Mouse (Mus musculus) gastrocnemius, postnatal 25 days (tissue): ENCODE data around the gene Krt81. TPM values are rescaled to one million over a fixed set of nuclear protein-coding genes. Genes with fewer than 3 reads are reported as not detected.

Experiments
- DNase-seq: peaks from one replicate; pipeline ENCODE4 v3.0.0; 2022
- total RNA-seq, 2 experiments: library from RNA; stranded (reverse); gene quantifications; 1 replicate in 1 of 2; 2 replicates in 1 of 2; pipeline ENCODE4 v1.2.3; 2021

The Krt81 gene
- total RNA-seq, 2 experiments from 2014 or later = not detected

DNA sequence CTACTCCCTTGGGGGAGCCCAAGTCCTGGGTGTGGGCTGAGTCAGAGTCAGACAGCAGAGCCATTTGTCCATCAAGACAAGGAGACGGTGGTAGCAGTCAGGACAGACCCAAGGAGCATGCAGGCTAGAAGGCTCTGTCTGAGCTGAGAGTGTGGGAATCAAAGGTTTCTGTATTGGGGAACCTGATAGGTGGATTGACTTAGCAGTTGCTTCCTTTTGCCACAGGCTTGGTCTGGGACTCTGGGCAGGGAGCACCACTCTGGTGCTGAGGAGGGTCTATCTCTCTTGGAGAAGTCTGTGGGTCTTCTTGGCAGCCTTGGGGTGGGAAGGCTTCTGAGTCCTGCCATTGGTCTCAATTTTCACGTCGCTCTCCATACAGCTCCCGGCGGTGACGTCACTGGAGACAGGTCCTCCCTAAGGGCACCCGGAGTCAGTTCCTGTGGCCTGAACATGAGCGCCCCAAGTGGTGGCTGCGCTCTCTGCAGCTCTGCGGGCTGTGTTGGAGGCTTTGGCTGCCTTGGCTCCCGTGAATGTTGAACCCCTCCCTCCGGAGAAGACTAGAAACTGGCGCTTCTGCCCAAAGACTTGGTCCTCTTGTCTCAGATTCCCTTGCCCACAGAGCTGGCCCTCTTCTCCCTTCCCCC, 10.3 kb downstream of the Krt81 start:
- peak; percentile 60 for DNase-seq

GRCm38 (mm10) chr15:101447444-101447843, 16.1 kb downstream of the Krt81 start, which contains the start of gene Krt88:
Gene Krt88, plus strand, starts transcription at chr15:101447744.
- no peak for DNase-seq

- DNase-seq = no peak
These were observed 17.0 kb downstream of the Krt81 start for GRCm38 (mm10) chr15:101446572-101446971.

GRCm38 (mm10) chr15:101440837-101441236, 22.7 kb downstream of the Krt81 start:
- DNase-seq = no peak

DNA sequence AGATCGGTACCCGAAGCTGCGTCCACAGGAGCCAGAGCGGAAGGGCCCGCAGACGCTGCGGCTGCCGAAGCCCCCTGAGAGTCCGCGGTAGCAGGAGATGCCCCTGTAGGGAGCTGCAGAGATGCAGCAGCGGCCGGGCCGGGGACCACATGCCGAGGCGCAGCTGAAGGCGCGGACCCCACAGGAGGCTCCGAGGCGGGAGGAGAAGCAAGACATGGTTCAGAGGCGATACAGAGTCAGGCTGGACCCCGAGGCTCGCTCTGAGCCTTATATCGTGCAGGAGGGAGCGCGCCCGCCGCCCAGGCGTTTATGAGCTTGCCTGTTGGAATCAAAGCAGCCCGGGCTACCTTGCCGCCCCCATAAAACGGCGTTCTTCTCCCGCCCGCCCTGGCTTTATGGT, 25.0 kb downstream of the Krt81 start, which contains the start of gene Krt87:
TSS of gene Krt87 (minus strand) at position 250 of the 400 bp plus-strand sequence.
- no peak for DNase-seq

- DNase-seq = no peak
These were observed 26.9 kb downstream of the Krt81 start for GRCm38 (mm10) chr15:101436611-101437010.

DNA sequence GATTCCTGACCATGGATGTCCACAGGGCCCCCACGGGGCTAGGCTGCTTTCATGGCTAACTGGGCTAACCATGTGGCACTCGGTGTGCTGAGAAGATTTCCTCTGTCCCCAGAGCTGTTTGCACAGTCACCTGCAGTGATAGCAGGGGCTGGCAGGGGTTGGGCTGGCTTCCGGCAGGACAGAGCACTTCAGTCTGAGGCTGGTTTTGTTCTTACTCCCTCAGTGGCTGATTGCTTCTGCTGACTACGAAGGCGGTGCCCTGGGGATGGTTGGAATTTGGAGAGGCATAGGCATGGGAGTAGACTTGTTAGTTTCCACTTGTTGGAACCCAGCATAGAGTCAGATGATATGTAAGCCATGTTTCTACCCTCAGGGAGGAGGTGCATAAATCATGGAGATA, 38.6 kb downstream of the Krt81 start:
- no peak for DNase-seq

DNA sequence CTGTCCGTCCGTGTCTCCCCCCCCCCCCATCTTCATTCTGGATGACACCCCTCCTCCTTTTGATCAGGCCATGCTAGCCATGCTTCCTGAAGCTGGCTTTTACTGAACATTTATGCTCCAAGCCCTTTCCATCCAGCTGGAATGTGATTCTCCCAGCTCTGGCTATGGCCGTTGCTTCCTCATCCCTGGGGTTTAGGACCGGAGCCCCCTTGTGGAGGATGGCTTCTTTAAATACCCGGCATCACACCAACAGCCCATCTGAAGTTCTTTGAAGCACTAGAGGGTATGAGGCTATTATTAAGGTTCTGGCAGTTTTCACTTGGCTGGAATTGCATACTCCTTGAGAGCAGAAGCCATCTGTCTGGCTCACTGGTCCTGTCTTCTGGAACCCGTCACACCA, 42.6 kb downstream of the Krt81 start:
- DNase-seq = no peak

GRCm38 (mm10) chr15:101418950-101419349, 44.6 kb downstream of the Krt81 start:
- DNase-seq = no peak

- no peak for DNase-seq
These were observed 48.6 kb downstream of the Krt81 start for GRCm38 (mm10) chr15:101414807-101415565.

- peak; percentile 51 for DNase-seq
These were observed 49.5 kb downstream of the Krt81 start for GRCm38 (mm10) chr15:101413916-101414635.

DNA sequence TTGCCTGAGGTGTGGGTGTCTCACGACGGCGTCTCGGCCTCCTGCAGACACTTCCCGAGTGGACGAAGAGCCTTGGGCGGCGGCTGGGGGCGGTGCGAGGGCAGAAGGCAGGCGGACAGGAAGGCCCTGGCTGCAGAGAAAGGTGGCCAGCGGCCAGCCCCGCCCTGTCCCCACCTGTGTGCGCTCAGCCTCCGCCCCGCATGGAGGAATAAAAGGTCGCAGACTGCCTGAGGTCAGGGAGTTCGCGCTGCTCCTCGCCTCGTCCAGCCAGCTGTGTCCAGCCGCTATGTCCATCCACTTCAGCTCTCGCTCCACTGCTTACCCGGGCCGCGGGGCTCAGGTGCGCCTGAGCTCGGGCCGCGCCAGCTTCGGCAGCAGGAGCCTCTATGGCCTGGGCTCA, 51.4 kb downstream of the Krt81 start:
- no peak for DNase-seq

DNA sequence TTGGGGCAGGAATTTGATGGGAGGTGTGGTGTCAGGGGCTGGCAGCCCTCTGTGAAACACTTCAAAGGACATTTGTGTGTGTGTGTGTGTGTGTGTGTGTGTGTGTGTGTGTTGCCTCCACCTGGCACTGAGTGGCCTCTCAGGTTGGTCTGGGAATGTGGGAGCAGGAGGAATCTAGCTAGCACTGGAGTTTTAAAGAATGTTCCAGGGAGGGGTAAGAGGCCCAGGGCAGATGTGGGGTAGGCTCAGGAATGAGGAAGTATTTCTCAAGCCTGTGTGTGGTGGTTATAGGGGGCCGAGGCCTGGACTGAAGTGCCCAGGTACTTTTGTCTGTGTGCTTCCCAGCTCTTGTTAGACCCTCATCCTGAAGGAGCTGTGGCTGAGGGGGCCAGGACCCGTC, 52.8 kb downstream of the Krt81 start, which contains the start of gene Krt7:
TSS of gene Krt7 (plus strand) at position 269 of the 400 bp plus-strand sequence.
- no peak for DNase-seq

Other genes with a start within 250 kb of the Krt81 start
- 1 to 10 TPM; 4.3 to 5.7 TPM for gene Grasp, start 239.6 kb downstream of the Krt81 start, total RNA-seq
- gene Nr4a1, start 209.5 kb downstream of the Krt81 start, total RNA-seq = 10 to 100 TPM; 52.2 to 90.7 TPM
- 10 to 100 TPM; 22.3 to 31.3 TPM for gene Atg101, start 179.5 kb downstream of the Krt81 start, total RNA-seq
- gene 6030408B16Rik, start 170.5 kb downstream of the Krt81 start, total RNA-seq = under 1 TPM; 0.31 to 0.32 TPM
- gene Krt80, start 93.6 kb downstream of the Krt81 start, total RNA-seq = 1 to 10 TPM; 1.6 to 1.9 TPM
- gene Krt7, start 52.7 kb downstream of the Krt81 start, total RNA-seq = not detected
- not detected for gene Krt87, start 24.9 kb downstream of the Krt81 start, total RNA-seq
- not detected for gene Krt88, start 16.0 kb downstream of the Krt81 start, total RNA-seq
- gene Krt86, start 9.7 kb upstream of the Krt81 start, total RNA-seq = not detected
- gene Krt83, start 27.8 kb upstream of the Krt81 start, total RNA-seq = not detected
- not detected for gene Gm49425, start 53.5 kb upstream of the Krt81 start, total RNA-seq
- not detected for gene Krt84, start 69.1 kb upstream of the Krt81 start, total RNA-seq
- gene Krt82, start 86.9 kb upstream of the Krt81 start, total RNA-seq = not detected
- gene Krt90, start 99.2 kb upstream of the Krt81 start, total RNA-seq = not detected
- not detected for gene Krt75, start 110.2 kb upstream of the Krt81 start, total RNA-seq
- not detected for gene Gm5414, start 164.4 kb upstream of the Krt81 start, total RNA-seq
- not detected for gene Gm5478, start 183.6 kb upstream of the Krt81 start, total RNA-seq
- not detected for gene Krt6b, start 216.5 kb upstream of the Krt81 start, total RNA-seq
- not detected for gene Krt6a, start 230.6 kb upstream of the Krt81 start, total RNA-seq
- gene Krt5, start 249.1 kb upstream of the Krt81 start, total RNA-seq = not detected